Mouse (Mus musculus) right cerebral cortex, adult 2 months (tissue): ENCODE measurements around the gene Rnase4.

ENCODE experiments used
- DNase-seq, 2 experiments: peaks; one replicate each; pipeline ENCODE4 v3.0.0; 2021 to 2022; ENCODE audit warnings: low spot score in 2 of 2

Gene Rnase4

DNA sequence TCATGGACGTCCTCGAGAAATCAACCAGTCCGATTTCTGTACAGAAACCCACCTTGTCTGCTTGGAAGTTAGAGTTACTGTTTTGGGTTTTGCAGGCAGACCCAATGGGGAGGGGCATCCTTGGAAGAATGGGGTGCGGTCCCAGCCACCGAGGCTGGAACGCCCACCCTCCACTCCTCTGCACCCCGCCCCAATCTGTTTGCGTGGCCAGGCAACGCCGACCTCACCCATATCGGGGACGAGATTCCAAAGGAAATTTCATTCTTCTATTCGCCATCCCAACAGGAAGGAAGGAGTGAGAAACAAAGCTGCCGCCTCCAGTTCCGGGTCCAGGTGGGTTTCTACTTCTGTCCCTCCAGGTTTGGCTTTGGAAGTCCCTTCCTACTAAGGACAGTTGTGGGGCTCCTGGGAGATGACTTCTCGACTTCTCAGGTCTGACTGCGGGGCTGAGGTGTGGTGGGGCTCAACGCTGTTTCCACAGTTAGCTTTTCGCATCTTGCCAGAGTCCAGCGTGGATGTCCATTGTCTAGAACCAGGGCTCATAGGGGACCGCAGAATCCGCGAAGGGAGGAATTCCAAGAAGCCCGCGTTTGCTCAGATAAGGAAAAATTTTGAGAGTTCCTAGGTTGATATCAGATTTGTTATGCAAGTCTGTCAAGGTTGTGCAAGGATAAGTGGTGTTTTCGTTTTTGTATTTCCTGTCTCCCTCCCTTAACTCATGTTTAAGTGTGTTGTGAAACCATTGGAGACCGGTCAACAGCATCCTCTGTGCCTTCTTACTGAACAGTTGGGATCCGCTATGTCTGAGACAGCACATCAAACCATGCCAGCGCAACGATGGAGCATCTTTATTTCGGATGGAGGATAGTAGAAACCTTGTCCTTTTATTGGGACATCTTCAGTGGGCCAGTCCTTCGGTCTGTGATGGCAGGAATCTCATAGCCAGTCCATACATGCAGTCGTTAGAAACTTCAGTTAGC lies at the start of gene Rnase4, which contains the start of gene Ang:
Gene Rnase4 (plus strand): TSS at position 157 of the 980 bp plus-strand sequence.
Gene Ang (plus strand): TSS at position 230 of the 980 bp plus-strand sequence.
- DNase-seq: peak; percentile 23 to 43

DNA sequence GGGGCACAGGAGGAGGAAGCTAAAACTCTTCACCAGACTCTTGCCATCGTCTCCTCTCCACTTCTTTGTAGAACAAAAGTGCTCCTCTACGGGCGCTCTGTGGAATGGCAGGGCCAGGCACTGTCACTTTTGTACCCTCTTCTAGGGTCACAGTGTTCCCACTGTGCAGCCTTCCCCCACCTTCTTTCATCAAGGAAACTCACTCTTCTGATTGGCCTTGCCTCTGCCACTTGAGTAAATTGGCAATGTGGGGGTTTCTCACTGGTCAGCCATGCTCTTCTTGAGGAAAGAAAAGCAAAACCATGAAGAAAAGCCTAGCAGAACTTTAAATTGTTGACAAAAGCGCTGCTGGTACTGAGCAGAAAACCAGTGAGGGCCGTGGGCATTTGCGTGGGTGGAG lies 49.1 kb upstream of the Rnase4 start, which contains the start of gene Rnase9:
Gene Rnase9 (minus strand): TSS at position 101 of the 400 bp plus-strand sequence.
- DNase-seq: no peak

DNA sequence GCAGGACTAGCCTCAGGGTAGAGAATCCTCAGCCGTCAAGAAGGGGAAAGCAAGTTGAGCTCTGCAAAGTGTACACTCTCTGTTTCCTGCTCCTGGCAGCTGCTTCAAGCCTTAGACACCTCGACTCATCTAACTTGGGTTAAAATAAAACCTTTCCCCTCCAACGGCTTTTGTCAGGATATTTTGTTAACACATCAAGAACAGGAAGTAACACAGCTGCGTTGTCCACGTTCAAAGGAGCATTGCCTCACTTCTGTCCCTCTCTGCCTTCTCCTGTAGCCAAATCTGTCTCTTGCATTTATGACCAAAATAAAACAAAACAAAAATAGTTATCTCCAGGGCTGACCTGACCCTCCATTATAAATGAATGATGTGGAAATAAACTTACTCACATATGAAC lies 43.0 kb upstream of the Rnase4 start:
- no peak for DNase-seq

DNA sequence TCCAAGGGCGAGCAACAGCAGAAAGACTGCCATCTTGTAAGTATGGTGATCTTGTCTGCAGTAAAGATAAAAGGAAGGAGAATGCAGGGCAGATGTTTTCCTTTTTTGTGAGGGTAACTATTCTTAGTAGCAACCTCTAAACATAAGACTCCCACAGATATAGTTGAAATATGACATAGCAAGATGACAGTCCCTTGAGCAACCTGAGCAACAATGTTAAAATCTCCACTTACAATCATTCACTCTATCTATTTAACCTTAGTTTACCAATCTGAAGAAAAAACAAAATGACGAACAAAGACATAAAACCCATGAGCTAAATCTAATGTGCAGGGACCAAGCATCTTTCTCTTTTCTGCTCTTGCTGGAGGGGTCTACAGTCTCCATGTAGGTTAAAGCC lies 40.8 kb upstream of the Rnase4 start, which contains the start of gene Rnase11:
Gene Rnase11 (minus strand): TSS at position 101 of the 400 bp plus-strand sequence.
- no peak for DNase-seq

DNA sequence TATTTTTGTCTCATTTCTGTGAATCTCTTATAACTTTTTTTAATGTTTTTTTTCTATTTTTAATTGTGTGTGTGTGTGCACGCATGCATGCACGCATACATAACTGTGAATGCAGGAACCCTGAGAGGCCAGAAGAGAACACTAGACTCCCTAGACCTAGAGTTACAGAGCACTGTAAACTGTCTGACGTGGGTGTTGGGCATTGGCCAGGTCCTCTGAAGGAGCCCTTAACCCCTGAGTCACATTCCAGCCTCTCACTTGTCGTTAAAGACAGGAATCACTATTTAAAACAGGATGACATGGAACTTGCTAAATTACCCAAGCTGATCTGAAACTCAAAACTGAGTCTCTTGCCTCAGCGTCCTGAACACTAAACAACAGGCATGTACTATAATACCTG lies 38.9 kb upstream of the Rnase4 start:
- no peak for DNase-seq

DNA sequence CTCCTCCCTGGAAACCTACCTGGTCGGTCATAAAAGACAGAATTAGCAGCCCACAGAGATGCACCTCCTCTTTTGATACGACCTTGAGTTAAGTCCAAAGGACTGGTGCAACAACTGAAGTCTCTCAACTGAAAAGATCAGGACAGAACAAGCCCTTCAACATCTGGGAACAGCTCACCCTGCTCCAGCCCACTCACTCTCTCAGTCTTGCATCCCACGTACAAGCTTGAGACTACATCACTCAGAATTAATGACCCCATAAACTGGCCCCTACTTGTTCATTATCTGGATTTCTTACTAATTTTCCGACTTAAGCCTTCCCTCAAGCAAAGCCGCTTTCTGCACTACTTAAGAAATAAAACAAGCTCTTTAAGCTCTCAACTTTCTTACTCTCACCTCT lies 37.7 kb upstream of the Rnase4 start:
- no peak for DNase-seq

DNA sequence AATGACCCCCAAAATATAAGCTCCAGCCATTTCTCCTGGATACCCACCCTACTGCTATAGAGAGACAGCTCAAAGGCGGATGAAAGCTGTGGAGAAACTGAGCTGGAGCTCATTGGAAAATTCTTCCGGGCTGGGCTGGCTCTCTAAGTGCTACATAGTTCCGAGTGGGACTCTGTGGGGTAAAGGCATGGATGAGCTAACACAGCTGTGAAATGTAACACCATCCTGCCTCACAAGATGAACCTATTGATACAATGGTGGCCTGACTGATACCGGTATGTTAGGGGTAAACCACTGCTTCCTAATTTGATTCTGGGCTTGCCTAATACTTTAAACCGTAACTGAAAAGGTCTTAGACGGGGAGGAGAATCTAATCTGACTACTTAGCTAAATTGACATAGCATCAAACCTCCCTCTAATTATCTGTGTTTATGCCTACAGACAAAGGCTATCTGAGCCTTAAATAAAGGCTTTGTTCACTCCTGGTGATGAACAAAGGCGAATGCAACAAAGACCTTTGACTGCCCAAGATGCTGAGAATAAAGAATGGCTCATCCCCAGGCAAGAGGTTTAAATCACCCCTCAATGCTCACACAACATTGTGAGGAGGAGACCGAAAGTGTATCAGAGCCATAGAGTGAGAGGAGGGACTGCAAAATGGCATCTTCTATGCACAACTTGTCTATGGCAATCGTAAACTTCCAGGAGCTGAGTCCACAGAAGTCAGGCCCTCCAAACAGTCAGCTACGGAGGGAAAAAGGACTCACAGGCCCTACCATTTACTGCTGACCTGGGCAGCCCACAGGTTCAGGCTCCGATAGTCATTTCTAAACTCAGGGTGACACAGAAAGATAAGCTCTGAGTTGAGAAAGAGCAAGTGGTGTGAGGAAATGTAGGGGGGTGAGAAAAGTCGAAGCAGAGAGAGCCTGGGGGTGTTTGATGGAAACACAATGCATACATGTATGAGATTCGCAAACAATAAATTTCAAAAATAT lies 36.3 kb upstream of the Rnase4 start:
- DNase-seq: no peak

DNA sequence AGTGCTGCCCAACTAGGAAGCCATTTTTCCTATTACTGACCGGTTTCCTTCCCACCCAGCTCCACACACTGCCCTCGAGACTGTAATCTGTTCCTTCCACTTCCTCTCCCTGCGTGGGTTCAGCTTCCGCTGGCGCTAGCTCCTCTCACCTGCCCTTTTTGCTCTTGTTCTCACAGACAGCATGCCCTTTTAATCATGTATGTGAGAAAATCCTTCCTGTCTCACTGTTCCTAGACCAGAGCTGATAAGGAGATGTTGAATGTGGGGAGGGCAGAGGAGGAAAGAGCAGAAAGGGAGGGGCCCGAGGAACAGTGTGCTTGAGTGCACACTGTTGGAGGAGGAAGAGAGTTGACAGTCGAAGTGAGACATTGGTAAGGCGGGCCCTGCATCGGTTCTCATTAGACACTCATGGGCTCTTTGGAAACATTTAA lies 33.5 kb upstream of the Rnase4 start, which contains the start of gene Rnase12:
Gene Rnase12 (minus strand): TSS at position 261 of the 431 bp plus-strand sequence.
- DNase-seq: no peak

DNA sequence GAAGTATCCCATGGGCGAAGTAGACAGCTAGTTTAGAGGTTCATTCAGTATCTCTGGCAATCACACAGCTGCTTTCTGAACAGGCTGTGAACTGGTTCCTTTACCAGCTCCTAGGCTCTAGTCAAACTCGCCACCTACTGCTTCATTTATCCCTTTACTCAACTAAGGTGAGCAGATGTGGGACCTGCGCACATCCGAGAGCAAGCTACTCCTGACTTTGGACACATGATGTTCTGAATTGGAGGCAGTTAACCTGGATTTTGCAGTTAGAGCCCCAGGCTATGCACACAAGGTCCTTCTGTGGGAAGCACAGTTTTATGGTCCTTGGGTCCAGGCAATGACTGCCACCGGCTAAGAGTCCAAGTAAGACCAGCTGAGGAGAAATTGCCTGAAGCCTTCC lies 30.1 kb upstream of the Rnase4 start:
- DNase-seq: no peak

DNA sequence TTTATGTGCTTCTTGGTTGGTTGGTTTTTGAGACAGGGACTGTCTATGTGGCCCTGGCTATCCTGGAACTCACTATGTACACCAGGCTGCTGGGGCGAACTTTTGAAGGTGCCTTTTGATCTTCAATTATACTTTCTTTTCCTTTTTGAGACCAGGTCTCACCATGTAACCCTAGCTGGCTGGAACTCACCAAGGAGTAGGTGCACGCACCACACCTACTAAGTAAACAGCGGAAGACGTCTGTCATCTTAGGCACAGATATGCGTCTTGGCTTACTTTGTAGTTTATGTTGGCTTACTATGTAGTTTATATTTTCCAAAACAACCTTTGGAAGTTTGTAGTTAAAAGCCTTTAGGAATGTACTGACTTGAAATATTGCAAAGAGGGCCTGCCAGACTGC lies 21.9 kb upstream of the Rnase4 start:
- DNase-seq: no peak

DNA sequence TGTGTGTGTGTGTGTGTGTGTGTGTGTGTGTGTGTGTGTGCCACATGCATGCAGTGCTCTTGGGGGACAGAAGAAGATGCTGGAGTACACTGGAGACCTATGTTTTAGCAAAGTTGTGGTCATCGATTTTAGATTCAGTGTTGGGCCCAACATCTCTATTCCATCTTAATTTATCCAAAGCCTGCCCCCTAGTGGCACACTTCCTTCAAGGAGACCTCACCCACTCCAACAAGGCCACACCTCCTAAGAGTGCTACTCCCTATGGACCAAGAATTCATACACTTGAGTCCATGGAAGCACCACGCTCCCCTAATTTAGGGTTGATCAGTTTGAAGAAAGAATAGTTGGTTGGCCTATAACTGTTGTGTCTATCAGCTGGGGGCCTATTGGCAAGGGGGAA lies 21.3 kb upstream of the Rnase4 start:
- DNase-seq: no peak

DNA sequence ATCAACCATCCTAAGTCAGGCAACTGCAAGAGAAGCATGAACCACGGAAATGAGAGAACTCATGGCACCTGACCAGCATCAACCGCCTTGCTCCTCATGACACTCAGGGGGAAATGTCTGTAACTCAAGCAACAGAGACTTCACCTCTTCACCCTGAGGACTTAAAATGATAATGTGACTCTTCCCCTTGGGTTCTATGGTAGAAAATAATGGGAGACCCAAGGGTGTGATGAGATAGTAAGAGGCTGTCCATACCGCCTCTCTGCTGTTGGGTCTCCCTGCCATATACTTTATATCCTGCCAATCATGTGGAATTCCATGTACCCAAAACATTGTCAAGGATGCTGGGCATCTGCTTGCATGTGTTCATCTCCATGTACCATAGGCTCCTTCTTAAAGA lies 16.5 kb upstream of the Rnase4 start, which contains the start of gene Olfr750:
Gene Olfr750 (minus strand): TSS at position 101 of the 400 bp plus-strand sequence.
- no peak for DNase-seq

DNA sequence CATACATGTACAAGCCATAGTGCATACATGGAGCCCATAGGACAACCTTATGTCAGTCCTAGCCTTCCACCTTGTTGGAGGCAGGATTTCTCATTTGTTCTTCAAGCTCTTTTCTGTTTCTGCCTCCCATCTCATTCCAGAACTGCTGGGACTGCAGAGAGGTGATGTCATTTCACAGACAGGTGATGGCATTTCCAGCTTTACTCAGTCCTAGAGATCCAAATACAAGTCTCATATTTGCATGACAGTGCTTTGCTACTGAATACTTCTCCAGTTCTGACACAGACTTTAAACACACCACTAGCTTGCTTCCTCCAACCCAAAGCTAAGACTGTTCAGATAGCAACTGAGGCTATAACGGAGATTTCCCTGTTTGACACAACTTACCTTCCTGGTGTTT lies 11.7 kb upstream of the Rnase4 start:
- DNase-seq: no peak

DNA sequence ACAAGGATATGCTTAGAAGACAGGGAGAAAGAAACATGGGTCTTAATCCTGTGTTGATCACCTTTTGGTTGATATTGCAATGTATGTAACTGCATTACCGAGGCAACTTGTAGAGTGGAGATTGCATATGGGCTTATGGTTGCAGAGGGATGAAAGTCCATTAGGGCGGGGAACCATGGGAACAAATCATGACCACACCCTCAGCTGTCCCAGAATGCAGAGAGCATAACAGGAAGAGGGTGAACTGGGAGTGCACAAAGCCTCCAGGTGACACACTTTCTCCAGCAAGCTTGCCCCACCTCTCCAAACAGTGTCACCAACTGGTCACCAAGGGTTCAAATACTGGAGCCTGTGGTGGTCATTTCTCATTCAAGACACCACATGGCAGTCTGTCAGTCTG lies 9.8 kb upstream of the Rnase4 start:
- no peak for DNase-seq

DNA sequence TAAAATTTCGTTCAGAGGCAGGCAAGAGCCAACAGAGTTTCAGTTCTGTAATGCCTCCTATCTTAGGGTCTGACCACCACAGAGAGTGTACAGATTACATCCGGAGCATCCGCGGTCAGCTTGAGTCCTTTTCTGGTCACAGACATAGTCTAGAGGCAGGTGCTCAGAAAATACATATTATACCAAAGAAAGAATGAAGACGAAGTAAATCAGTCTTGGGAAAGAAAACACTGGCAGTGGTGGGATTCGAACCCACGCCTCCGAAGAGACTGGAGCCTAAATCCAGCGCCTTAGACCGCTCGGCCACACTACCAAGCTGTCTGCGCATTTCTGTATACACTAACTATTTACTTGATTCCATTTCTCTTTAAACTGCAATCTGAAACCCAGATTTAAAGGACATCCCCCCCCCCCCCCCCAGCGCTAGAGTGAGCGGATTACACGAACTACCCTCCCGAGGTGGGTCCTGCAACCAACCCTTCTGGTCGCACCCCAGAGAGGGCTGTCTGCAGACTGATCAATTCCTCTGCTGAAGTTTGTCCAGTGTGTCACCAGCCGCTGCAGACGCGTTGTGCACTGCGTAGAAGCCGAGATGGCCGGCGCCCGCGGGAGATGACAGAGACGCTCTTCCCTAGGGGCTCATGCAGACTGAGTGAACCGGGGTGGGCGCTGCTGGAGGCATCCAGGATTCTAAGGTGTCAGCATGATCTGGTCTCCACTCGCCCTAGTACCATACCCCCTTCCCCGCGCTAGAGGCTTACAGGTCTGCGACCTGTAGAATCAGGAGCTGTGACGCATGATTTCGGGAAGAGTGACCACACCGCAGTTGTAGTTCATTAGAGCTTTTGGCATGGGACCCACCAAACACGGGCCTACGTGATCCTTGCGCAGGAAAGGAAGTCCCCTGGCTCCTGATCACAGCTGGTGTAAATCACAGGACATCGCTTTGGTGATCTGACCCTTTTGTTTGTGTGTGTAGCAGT lies 8.0 kb upstream of the Rnase4 start:
- peak; percentile 78 to 82 for DNase-seq

DNA sequence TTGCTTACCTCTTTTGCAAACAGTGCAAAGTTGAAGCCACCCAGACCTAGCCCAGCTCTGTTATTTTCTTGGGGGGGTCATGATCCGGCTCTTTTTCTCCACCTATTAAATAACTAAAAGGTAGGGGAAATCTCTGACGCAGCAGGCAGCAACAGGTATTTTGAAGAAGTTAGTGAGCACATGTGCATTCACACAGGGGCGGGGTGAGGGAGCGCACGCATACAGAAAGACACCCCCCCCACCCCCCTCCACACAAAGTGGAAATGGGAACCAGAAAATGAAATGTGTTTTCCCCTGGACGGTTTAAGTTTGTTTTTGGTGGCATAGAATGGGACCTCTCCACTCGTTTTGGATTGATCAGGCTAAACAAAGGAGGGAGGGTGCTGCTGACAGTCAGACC lies 7.1 kb upstream of the Rnase4 start:
- no peak for DNase-seq

DNA sequence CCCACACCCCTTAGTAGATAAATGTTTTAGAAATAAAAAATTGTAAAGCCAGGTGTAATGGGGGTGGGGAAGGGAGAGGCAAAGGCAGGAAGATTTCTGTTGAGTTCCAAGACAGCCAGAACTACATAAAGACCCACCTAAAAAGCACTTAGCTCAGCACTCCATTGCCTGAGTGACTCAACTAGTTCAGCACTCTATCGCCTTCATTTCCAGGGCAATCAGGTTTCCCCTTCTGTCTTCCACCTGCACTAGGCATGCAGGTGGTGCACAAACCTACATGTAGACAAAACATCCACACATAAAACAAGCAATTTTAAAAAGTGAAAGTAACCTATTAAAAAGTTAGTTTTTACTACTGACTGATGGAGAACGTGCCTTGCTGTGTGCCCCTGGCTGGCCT lies 5.8 kb upstream of the Rnase4 start:
- no peak for DNase-seq

DNA sequence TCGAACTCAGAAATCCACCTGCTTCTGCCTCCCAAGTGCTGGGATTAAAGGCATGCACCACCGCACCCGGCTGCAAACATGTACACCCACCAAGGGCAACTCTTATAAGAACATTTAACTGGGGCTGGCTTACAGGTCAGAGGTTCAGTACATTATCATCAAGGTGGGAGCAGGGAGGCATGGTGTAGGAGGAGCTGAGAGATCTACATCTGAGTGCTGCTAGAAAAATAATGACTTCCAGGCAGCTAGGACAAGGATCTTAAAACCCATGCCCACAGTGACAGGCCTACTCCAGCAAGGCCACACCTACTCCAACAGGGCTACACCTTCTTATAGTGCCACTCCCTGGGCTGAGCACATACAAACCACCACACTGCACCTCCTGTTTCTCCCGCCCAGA lies 5.0 kb upstream of the Rnase4 start:
- no peak for DNase-seq

DNA sequence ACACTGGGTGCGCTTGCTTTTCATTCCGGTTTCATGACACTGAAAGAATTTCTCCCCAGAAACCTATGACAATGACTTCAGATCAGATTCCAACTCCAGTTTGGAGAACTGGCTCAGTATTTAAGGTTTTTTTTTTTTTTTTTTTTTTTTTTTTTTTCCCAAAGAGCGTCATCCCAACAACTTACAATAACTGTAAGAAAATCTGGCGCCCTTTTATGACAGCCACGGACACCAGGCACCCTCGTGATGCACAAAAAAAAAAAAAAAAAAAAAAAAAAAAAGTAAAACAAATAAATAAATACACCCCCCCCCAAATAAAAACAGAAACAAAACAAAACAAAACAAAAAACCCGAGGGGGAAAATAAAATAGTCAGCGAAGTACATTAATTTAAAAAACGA lies 3.1 kb upstream of the Rnase4 start:
- DNase-seq: no peak

DNA sequence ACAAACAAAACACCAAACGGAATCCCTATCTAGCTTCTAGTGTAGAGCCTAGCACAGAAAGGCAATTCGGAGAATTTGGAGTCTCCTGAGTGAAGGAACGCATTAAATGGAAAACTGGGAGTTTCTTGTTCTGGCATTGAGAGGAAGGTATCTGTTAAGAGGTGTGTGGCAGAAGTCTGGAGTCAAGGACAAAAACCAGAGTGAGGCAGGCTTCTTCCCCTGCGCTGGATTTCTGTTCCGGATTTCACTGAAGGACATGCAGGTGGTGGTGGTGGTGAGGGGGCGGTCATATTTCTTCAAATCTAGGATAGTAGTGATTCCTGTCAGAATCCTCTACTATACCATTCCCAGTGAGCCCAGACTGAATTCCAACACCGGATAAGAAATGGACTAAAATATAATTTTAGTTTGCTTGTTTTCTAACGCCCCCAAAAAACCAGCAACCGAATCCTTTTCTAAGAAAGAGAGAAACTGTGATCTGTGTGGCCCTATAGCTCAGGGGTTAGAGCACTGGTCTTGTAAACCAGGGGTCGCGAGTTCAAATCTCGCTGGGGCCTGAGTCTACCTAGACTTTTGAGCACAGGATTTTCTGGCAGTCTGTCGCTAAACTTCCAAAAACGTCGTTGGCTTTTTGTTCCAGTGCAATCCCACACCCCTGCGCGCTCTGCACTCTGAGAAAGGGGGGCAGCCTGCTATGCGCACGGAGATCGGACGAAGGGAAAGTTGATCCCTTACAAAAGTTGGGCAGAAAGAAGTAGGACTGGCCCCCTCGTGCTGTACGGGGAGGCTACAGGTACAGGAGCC lies 2.5 kb upstream of the Rnase4 start:
- peak; percentile 93 to 96 for DNase-seq
